Mouse (Mus musculus) liver, embryonic 14.5 days (tissue): ENCODE results near the gene Tmem229b. TPM values are rescaled to one million over a fixed set of nuclear protein-coding genes. Genes with fewer than 3 reads are reported as not detected.

ENCODE experiments used
- ATAC-seq: fragments of 200-750 bp; cut with Nextera tagmentation; 2 replicates; pipeline ENCODE4 v1.8.0; 2017; ENCODE audit warnings: moderate number of reproducible peaks, mild to moderate bottlenecking, moderate library complexity; ENCODE audit not compliant: insufficient read depth
- DNase-seq, 3 experiments: peaks; one replicate each; pipeline ENCODE4 v3.0.0-alpha.2; 2012 to 2013; ENCODE audit warnings: low read depth in 3 of 3, low spot score in 3 of 3
- H3K27ac ChIP-seq: fragments of 300-500 bp; sonication (generic); 2 replicates; pipeline ENCODE4 v1.5.1; 2014; ENCODE audit warnings: moderate library complexity, mild to moderate bottlenecking, control low read depth, inconsistent platforms
- H3K27me3 ChIP-seq: fragments of 300-500 bp; sonication (generic); 2 replicates; pipeline ENCODE4 v1.6.1; 2014; ENCODE audit warnings: mild to moderate bottlenecking, low read length, moderate library complexity; ENCODE audit not compliant: control insufficient read depth, insufficient read depth
- H3K36me3 ChIP-seq: fragments of 300-500 bp; sonication (generic); replicated peaks from 2 replicates; pipeline ENCODE4 v1.6.1; 2014; ENCODE audit warnings: low read depth; ENCODE audit not compliant: control insufficient read depth, insufficient read depth
- H3K4me1 ChIP-seq, 2 experiments: fragments of 200-500 bp in 1 of 2; fragments of 300-500 bp in 1 of 2; sonication (generic) in 1 of 2; replicated peaks; 2 replicates each; pipeline ENCODE4 v1.6.1; 2012 to 2014; ENCODE audit warnings: antibody characterized with exemption in 1 of 2, inconsistent platforms in 1 of 2, low read length in 1 of 2; ENCODE audit not compliant: control insufficient read depth in 2 of 2, insufficient read depth in 2 of 2
- H3K4me2 ChIP-seq: fragments of 300-500 bp; sonication (generic); 2 replicates; pipeline ENCODE4 v1.6.1; 2014; ENCODE audit warnings: low read depth, mild to moderate bottlenecking, control low read depth, moderate library complexity
- H3K4me3 ChIP-seq, 2 experiments: fragments of 200-500 bp in 1 of 2; fragments of 300-500 bp in 1 of 2; sonication (generic) in 1 of 2; 2 replicates each; pipeline ENCODE4 v1.5.1; 2012 to 2014; ENCODE audit warnings: low read depth in 2 of 2, low read length in 2 of 2, mild to moderate bottlenecking in 2 of 2, control low read depth in 1 of 2, inconsistent platforms in 1 of 2, moderate library complexity in 1 of 2; ENCODE audit not compliant: insufficient read depth in 1 of 2
- H3K9ac ChIP-seq: fragments of 300-500 bp; sonication (generic); replicated peaks from 2 replicates; pipeline ENCODE4 v1.6.1; 2014; ENCODE audit warnings: mild to moderate bottlenecking, control low read depth, moderate library complexity
- H3K9me3 ChIP-seq: fragments of 300-500 bp; sonication (generic); 2 replicates; pipeline ENCODE4 v1.6.1; 2016; ENCODE audit warnings: low read length, mixed read lengths; ENCODE audit not compliant: control insufficient read depth
- CTCF ChIP-seq: IDR thresholded peaks from 2 replicates; pipeline ENCODE4 v1.5.1; 2016; ENCODE audit warnings: antibody characterized with exemption, low read depth, control low read depth
- EP300 ChIP-seq: IDR thresholded peaks from 2 replicates; pipeline ENCODE4 v1.6.1; 2016; ENCODE audit warnings: antibody characterized with exemption, low read depth
- WGBS: fragments of 180-500 bp; shearing (Covaris S2); extraction: QIAGEN DNeasy Blood & Tissue Kit; methylation state at CpG from one replicate; pipeline ENCODE4 v1.1.7; 2014; ENCODE audit not compliant: insufficient replicate concordance; 5-methylcytosine and 5-hydroxymethylcytosine counted together
- polyA plus RNA-seq, 2 experiments: library from polyadenylated mRNA; depleted of rRNA in 1 of 2; stranded (reverse) in 1 of 2; unstranded in 1 of 2; fragments of >200 nt; fragmentation: Nextera tagmentation in 1 of 2; extraction: Ambion mirVana in 1 of 2; gene quantifications; 2 replicates each; pipeline versions ENCODE4 v1.2.1 to v1.2.3; 2012 to 2014

The Tmem229b gene
- polyA plus RNA-seq, 2 experiments, result 2.0 to 2.4 TPM

- peak overlapping the region; percentile 36 for H3K4me2 ChIP-seq
- H3K4me3 ChIP-seq, result 0 out of 4 replicates have a peak overlapping the region, but pooled peaks of 1 of the 2 experiments have one; percentile 21
- TF ChIP-seq CTCF (peak; percentile 97), EP300 (no peak)
- 16% methylated on average over 11 of the region's 11 CpGs for WGBS
- H3K36me3 ChIP-seq, result no peaks in the 10 kb centered on the region
- peaks cover 28 to 37% of the 10 kb centered on the region in 2 experiments for H3K4me1 ChIP-seq
- H3K9ac ChIP-seq, result 0 out of 2 replicates have a peak overlapping the region, but pooled peaks have one; percentile 7
- peak; percentile 80 to 87 (median 84) for DNase-seq
- peak; percentile 47 for ATAC-seq
- H3K9me3 ChIP-seq, result no peaks in the 10 kb centered on the region
- H3K27ac ChIP-seq, result no peak overlapping the region
- no peaks in the 10 kb centered on the region; the same call in 1 of the 2 replicates for H3K27me3 ChIP-seq
These were observed 89.0 kb downstream of the Tmem229b start for GRCm38 (mm10) chr12:78918227-78919078.

- H3K36me3 ChIP-seq, result no peaks in the 10 kb centered on the region
- peak overlapping the region; percentile 5; the same call in 1 of the 2 replicates for H3K4me2 ChIP-seq
- no peak overlapping the region for H3K4me3 ChIP-seq
- H3K4me1 ChIP-seq, result peaks cover 33 to 42% of the 10 kb centered on the region in 2 experiments
- TF ChIP-seq EP300 (no peak), CTCF (peak; percentile 73)
- no peaks in the 10 kb centered on the region for H3K9me3 ChIP-seq
- DNase-seq, result no peak
- H3K27ac ChIP-seq, result peak overlapping the region; percentile 90
- 65% methylated on average over 3 of the region's 3 CpGs for WGBS
- no peak overlapping the region for H3K9ac ChIP-seq
- H3K27me3 ChIP-seq, result peaks cover 4% of the 10 kb centered on the region
- ATAC-seq, result no peak
These were observed 91.1 kb downstream of the Tmem229b start for GRCm38 (mm10) chr12:78916278-78916677.

GRCm38 (mm10) chr12:78915561-78915960 is 91.9 kb downstream of the Tmem229b start:
- Histone ChIP-seq H3K9me3 (no peaks in the 10 kb centered on the region), H3K9ac (peak overlapping the region; percentile 47), H3K36me3 (no peaks in the 10 kb centered on the region), H3K27ac (peak overlapping the region; percentile 90), H3K27me3 (peaks cover 4% of the 10 kb centered on the region), H3K4me1 (peaks cover 34 to 46% of the 10 kb centered on the region in 2 experiments), H3K4me3 (no peak overlapping the region; a peak in 1 of 4 replicates), H3K4me2 (peak overlapping the region; percentile 58)
- 20% methylated on average over 3 of the region's 3 CpGs for WGBS
- ATAC-seq, result peak; percentile 46
- DNase-seq, result peak; percentile 63 to 78 (median 63)
- TF ChIP-seq CTCF (no peak), EP300 (peak; percentile 53)

- no peak overlapping the region for H3K9ac ChIP-seq
- no peak for ATAC-seq
- peak overlapping the region; percentile 92 for H3K4me2 ChIP-seq
- no peak for DNase-seq
- H3K9me3 ChIP-seq, result no peaks in the 10 kb centered on the region
- H3K36me3 ChIP-seq, result no peaks in the 10 kb centered on the region
- TF ChIP-seq EP300 (no peak), CTCF (no peak)
- H3K27ac ChIP-seq, result peak overlapping the region; percentile 97
- 0 out of 4 replicates have a peak overlapping the region, but pooled peaks of 1 of the 2 experiments have one; percentile 16 for H3K4me3 ChIP-seq
- peaks cover 4% of the 10 kb centered on the region for H3K27me3 ChIP-seq
- WGBS, result 68% methylated on average over 4 of the region's 4 CpGs
- peaks cover 45 to 57% of the 10 kb centered on the region in 2 experiments for H3K4me1 ChIP-seq
These were observed 93.0 kb downstream of the Tmem229b start for GRCm38 (mm10) chr12:78914458-78914857.

Other genes starting within 250 kb of the Tmem229b start
- 9.7 and 15.2 TPM in 2 replicates for gene Atp6v1d, start 146.0 kb downstream of the Tmem229b start, polyA plus RNA-seq (2012; rRNA removed)
- gene Atp6v1d, start 146.0 kb downstream of the Tmem229b start, polyA plus RNA-seq (2014; fragmentation: Nextera tagmentation; extraction: Ambion mirVana), result 29.6 and 34.4 TPM in 2 replicates
- 16.5 and 49.6 TPM in 2 replicates for gene Eif2s1, start 145.8 kb downstream of the Tmem229b start, polyA plus RNA-seq (2012; rRNA removed)
- gene Eif2s1, start 145.8 kb downstream of the Tmem229b start, polyA plus RNA-seq (2014; fragmentation: Nextera tagmentation; extraction: Ambion mirVana), result 184 and 198 TPM in 2 replicates
- gene Plek2, start 100.7 kb downstream of the Tmem229b start, polyA plus RNA-seq (2012; rRNA removed), result 18.7 and 21.5 TPM in 2 replicates
- gene Plek2, start 100.7 kb downstream of the Tmem229b start, polyA plus RNA-seq (2014; fragmentation: Nextera tagmentation; extraction: Ambion mirVana), result 51.0 and 51.5 TPM in 2 replicates
- 0.14 and 0.15 TPM in 2 replicates for gene Plekhh1, start 21.5 kb upstream of the Tmem229b start, polyA plus RNA-seq (2012; rRNA removed)
- 0.05 TPM in 1 of 2 replicates, not detected in the other for gene Plekhh1, start 21.5 kb upstream of the Tmem229b start, polyA plus RNA-seq (2014; fragmentation: Nextera tagmentation; extraction: Ambion mirVana)
- gene Pigh, start 82.0 kb upstream of the Tmem229b start, polyA plus RNA-seq (2012; rRNA removed), result 3.1 and 5.8 TPM in 2 replicates
- 5.2 and 5.5 TPM in 2 replicates for gene Pigh, start 82.0 kb upstream of the Tmem229b start, polyA plus RNA-seq (2014; fragmentation: Nextera tagmentation; extraction: Ambion mirVana)
- gene Arg2, start 123.2 kb upstream of the Tmem229b start, polyA plus RNA-seq (2012; rRNA removed), result 0.04 TPM in 1 of 2 replicates, not detected in the other
- 0.09 TPM in 1 of 2 replicates, not detected in the other for gene Arg2, start 123.2 kb upstream of the Tmem229b start, polyA plus RNA-seq (2014; fragmentation: Nextera tagmentation; extraction: Ambion mirVana)
- gene Vti1b, start 165.0 kb upstream of the Tmem229b start, polyA plus RNA-seq (2012; rRNA removed), result 9.5 and 16.0 TPM in 2 replicates
- 34.9 and 35.2 TPM in 2 replicates for gene Vti1b, start 165.0 kb upstream of the Tmem229b start, polyA plus RNA-seq (2014; fragmentation: Nextera tagmentation; extraction: Ambion mirVana)
- 13.3 and 16.0 TPM in 2 replicates for gene Rdh11, start 184.7 kb upstream of the Tmem229b start, polyA plus RNA-seq (2012; rRNA removed)
- 18.5 and 21.9 TPM in 2 replicates for gene Rdh11, start 184.7 kb upstream of the Tmem229b start, polyA plus RNA-seq (2014; fragmentation: Nextera tagmentation; extraction: Ambion mirVana)
- 0.25 and 0.31 TPM in 2 replicates for gene Rdh12, start 201.3 kb upstream of the Tmem229b start, polyA plus RNA-seq (2012; rRNA removed)
- gene Rdh12, start 201.3 kb upstream of the Tmem229b start, polyA plus RNA-seq (2014; fragmentation: Nextera tagmentation; extraction: Ambion mirVana), result 0.37 and 0.40 TPM in 2 replicates